Mouse (Mus musculus) stomach, embryonic 14.5 days (tissue): ENCODE results near the gene Gli2. TPM values are rescaled to one million over a fixed set of nuclear protein-coding genes. Genes with fewer than 3 reads are reported as not detected.

Experiments
- ATAC-seq: fragments of 200-750 bp; cut with Nextera tagmentation; 2 replicates; pipeline ENCODE4 v1.8.0; 2017; ENCODE audit warnings: low read depth, moderate TSS enrichment; ENCODE audit not compliant: insufficient number of reproducible peaks, insufficient read depth, low FRiP score
- H3K27ac ChIP-seq: fragments of 300-500 bp; sonication (generic); 2 replicates; pipeline ENCODE4 v1.5.1; 2014; ENCODE audit warnings: mild to moderate bottlenecking, low read length, moderate library complexity, mixed read lengths
- H3K27me3 ChIP-seq: fragments of 300-500 bp; sonication (generic); 2 replicates; pipeline ENCODE4 v1.6.1; 2014; ENCODE audit warnings: low read length, control low read depth, mixed read lengths; ENCODE audit not compliant: control insufficient read depth, insufficient read depth
- H3K36me3 ChIP-seq: fragments of 300-500 bp; sonication (generic); 2 replicates; pipeline ENCODE4 v1.6.1; 2014; ENCODE audit warnings: mild to moderate bottlenecking, control low read depth, low read length, moderate library complexity, mixed read lengths; ENCODE audit not compliant: control insufficient read depth, insufficient read depth
- H3K4me1 ChIP-seq: fragments of 300-500 bp; sonication (generic); 2 replicates; pipeline ENCODE4 v1.6.1; 2014; ENCODE audit warnings: low read length, control low read depth, mixed read lengths; ENCODE audit not compliant: control insufficient read depth, insufficient read depth
- H3K4me2 ChIP-seq: fragments of 300-500 bp; sonication (generic); replicated peaks from 2 replicates; pipeline ENCODE4 v1.6.1; 2014; ENCODE audit warnings: low read depth, low read length, control low read depth
- H3K4me3 ChIP-seq: fragments of 300-500 bp; sonication (generic); 2 replicates; pipeline ENCODE4 v1.5.1; 2014; ENCODE audit warnings: low read depth, low read length, control low read depth
- H3K9ac ChIP-seq: fragments of 300-500 bp; sonication (generic); replicated peaks from 2 replicates; pipeline ENCODE4 v1.6.1; 2014; ENCODE audit warnings: low read depth, mild to moderate bottlenecking, control low read depth, low read length, moderate library complexity, mixed read lengths
- H3K9me3 ChIP-seq: fragments of 300-500 bp; sonication (generic); 2 replicates; pipeline ENCODE4 v1.6.1; 2016; ENCODE audit warnings: low read depth, low read length, control low read depth; ENCODE audit not compliant: control insufficient read depth
- WGBS: fragments of 180-500 bp; shearing (Covaris S2); extraction: QIAGEN DNeasy Blood & Tissue Kit; methylation state at CpG from one replicate; pipeline ENCODE4 v1.1.7; 2014; 5-methylcytosine and 5-hydroxymethylcytosine counted together
- microRNA-seq: library from miRNA; unstranded; fragments of <30 nt; microRNA quantifications from one replicate; pipeline ENCODE4, GENCODE M21; 2016
- polyA plus RNA-seq: library from polyadenylated mRNA; unstranded; fragments of >200 nt; fragmentation: Nextera tagmentation; extraction: Ambion mirVana; gene quantifications from 2 replicates; pipeline ENCODE4 v1.2.1, GENCODE M21; 2014

The Gli2 gene
- polyA plus RNA-seq, 1 experiment from 2014 or later, result 18.5 TPM

- Histone ChIP-seq H3K36me3 (no peaks in the 10 kb centered on the region), H3K9me3 (no peaks in the 10 kb centered on the region; the same call in 1 of the 2 replicates), H3K4me3 (no peak overlapping the region), H3K4me1 (no peaks in the 10 kb centered on the region), H3K4me2 (no peak overlapping the region), H3K27ac (no peak overlapping the region), H3K27me3 (no peaks in the 10 kb centered on the region), H3K9ac (no peak overlapping the region)
- 70% methylated on average over 7 of the region's 7 CpGs for WGBS
- no peak for ATAC-seq
Measured at GRCm38 (mm10) chr1:118799322-118800116, 253.9 kb downstream of the Gli2 start.

GRCm38 (mm10) chr1:118795415-118796167 is 257.8 kb downstream of the Gli2 start:
- Histone ChIP-seq H3K27me3 (no peaks in the 10 kb centered on the region), H3K4me3 (no peak overlapping the region), H3K4me1 (no peaks in the 10 kb centered on the region), H3K9ac (no peak overlapping the region), H3K36me3 (no peaks in the 10 kb centered on the region), H3K4me2 (no peak overlapping the region), H3K27ac (no peak overlapping the region), H3K9me3 (no peaks in the 10 kb centered on the region; the same call in 1 of the 2 replicates)
- ATAC-seq, result no peak
- WGBS, result 41% methylated on average over 18 of the region's 18 CpGs

GRCm38 (mm10) chr1:118789871-118790270 is 263.5 kb downstream of the Gli2 start:
- H3K27ac ChIP-seq, result no peak overlapping the region
- no peak overlapping the region for H3K4me2 ChIP-seq
- H3K9me3 ChIP-seq, result no peaks in the 10 kb centered on the region
- H3K27me3 ChIP-seq, result no peaks in the 10 kb centered on the region
- no peak overlapping the region for H3K4me3 ChIP-seq
- no peaks in the 10 kb centered on the region for H3K36me3 ChIP-seq
- no peak overlapping the region for H3K9ac ChIP-seq
- 82% methylated on average over 2 of the region's 2 CpGs for WGBS
- no peaks in the 10 kb centered on the region for H3K4me1 ChIP-seq
- ATAC-seq, result no peak

GRCm38 (mm10) chr1:118789468-118789867 is 264.0 kb downstream of the Gli2 start:
- H3K4me2 ChIP-seq, result no peak overlapping the region
- H3K4me1 ChIP-seq, result no peaks in the 10 kb centered on the region
- ATAC-seq, result no peak
- H3K27ac ChIP-seq, result no peak overlapping the region
- 78% methylated on average over 3 of the region's 3 CpGs for WGBS
- no peak overlapping the region for H3K9ac ChIP-seq
- H3K36me3 ChIP-seq, result no peaks in the 10 kb centered on the region
- H3K27me3 ChIP-seq, result no peaks in the 10 kb centered on the region
- no peak overlapping the region for H3K4me3 ChIP-seq
- H3K9me3 ChIP-seq, result no peaks in the 10 kb centered on the region

GRCm38 (mm10) chr1:118788813-118789212 is 264.6 kb downstream of the Gli2 start:
- WGBS, result 47% methylated on average over 5 of the region's 5 CpGs
- ATAC-seq, result peak; percentile 89
- H3K4me3 ChIP-seq, result no peak overlapping the region
- no peaks in the 10 kb centered on the region for H3K36me3 ChIP-seq
- H3K9me3 ChIP-seq, result no peaks in the 10 kb centered on the region
- H3K9ac ChIP-seq, result no peak overlapping the region
- no peak overlapping the region for H3K4me2 ChIP-seq
- H3K27me3 ChIP-seq, result no peaks in the 10 kb centered on the region
- H3K27ac ChIP-seq, result peak overlapping the region; percentile 66; the same call in 1 of the 2 replicates
- H3K4me1 ChIP-seq, result no peaks in the 10 kb centered on the region

- Histone ChIP-seq H3K9ac (no peak overlapping the region), H3K4me2 (no peak overlapping the region), H3K4me1 (no peaks in the 10 kb centered on the region), H3K27ac (no peak overlapping the region), H3K4me3 (no peak overlapping the region), H3K9me3 (no peaks in the 10 kb centered on the region), H3K27me3 (no peaks in the 10 kb centered on the region), H3K36me3 (no peaks in the 10 kb centered on the region)
- ATAC-seq, result no peak
- 76% methylated on average over 3 of the region's 3 CpGs for WGBS
Measured at GRCm38 (mm10) chr1:118787486-118787885, 265.9 kb downstream of the Gli2 start.

Small RNA genes lying within 50 kb of the gene (microRNA-seq; reads per million reads assigned to microRNA genes)
- gene Mir6346, result not detected
